Mouse (Mus musculus): ENCODE results near the gene Gm11172.
A peak's percentile ranks its signal among the peaks of the same experiment; 100 is the strongest.

The Gm11172 gene

DNA sequence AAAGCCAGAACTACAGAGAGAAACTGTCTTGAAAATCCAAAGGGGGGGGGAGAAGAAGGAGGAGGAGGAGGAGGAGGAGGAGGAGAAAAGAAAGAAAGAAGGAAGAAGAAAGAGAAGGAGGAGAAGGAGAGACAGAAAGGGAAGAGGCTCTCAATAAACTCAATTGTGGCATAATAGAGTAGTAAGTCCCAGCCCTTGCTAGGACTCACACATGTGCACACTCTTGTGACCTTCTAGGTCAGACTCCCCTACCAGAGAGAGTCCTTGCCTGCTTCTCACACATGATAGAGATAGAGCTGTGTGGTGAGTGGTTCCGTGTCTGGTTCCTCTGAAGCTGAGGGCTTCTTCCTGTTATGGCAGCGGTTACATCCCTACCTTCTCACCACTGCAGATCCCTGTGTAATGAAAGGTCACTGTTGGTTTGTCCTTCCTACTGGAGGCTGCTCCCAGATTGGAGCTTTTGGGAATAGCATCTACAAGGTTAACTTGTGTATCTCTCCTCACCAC lies at the start of gene Gm11172:
TSS of gene Gm11172 (plus strand) at position 51 of the 507 bp plus-strand sequence.
- no peak for DNase-seq (ENCODE audit: extremely low spot score)

- DNase-seq (ENCODE audit: extremely low spot score) = no peak
Measured at GRCm38 (mm10) chr16:10763540-10764264, 49.0 kb upstream of the Gm11172 start.

- DNase-seq (ENCODE audit: extremely low spot score) = no peak
Measured at GRCm38 (mm10) chr16:10764323-10764722, 48.4 kb upstream of the Gm11172 start.

- peak; percentile 72 for DNase-seq (ENCODE audit: extremely low spot score)
Measured at GRCm38 (mm10) chr16:10767158-10767557, 45.6 kb upstream of the Gm11172 start.

DNA sequence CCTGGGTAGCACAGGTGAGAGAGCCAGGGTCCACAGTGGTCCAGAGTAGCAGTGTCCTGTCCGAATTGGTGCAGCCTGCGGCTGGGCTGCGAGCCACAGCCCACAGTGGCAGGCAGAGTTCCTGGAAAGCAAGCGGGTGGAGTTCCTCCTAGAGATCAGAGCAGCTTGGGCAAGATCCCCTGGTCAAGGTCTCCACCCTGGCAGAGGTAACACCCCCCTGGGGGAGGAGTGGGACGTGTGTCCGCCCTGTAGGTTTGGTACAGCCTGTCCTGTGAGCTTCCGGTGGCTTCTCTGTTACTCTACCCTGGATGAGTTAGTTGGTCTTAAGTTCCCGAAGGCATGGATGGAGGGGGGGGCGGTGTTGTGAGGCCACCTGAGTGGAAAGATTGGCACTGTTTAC lies 43.9 kb upstream of the Gm11172 start:
- no peak for DNase-seq (ENCODE audit: extremely low spot score)

DNA sequence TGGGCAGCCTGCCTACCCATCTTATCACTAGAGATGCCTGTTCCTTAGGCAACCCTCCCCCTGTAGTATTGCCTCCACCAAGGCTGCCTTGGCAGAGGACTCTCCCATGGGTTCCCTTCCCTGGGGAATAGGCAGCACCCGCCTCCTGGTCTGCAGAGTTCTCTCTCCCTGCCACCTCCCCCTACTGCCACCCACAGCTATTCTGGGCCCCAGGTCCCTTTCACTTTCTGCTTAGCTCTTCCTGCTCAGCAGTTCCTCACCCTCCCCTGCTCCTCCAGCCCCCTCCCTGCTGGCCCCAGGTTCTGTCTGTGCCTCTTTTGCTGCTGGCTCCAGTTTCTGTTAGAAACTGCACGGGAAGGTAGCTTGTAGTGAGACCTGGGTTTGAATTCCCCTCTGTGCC lies 43.1 kb upstream of the Gm11172 start:
- no peak for DNase-seq (ENCODE audit: extremely low spot score)

- no peak for DNase-seq (ENCODE audit: extremely low spot score)
Measured at GRCm38 (mm10) chr16:10770531-10771325, 42.0 kb upstream of the Gm11172 start.

DNA sequence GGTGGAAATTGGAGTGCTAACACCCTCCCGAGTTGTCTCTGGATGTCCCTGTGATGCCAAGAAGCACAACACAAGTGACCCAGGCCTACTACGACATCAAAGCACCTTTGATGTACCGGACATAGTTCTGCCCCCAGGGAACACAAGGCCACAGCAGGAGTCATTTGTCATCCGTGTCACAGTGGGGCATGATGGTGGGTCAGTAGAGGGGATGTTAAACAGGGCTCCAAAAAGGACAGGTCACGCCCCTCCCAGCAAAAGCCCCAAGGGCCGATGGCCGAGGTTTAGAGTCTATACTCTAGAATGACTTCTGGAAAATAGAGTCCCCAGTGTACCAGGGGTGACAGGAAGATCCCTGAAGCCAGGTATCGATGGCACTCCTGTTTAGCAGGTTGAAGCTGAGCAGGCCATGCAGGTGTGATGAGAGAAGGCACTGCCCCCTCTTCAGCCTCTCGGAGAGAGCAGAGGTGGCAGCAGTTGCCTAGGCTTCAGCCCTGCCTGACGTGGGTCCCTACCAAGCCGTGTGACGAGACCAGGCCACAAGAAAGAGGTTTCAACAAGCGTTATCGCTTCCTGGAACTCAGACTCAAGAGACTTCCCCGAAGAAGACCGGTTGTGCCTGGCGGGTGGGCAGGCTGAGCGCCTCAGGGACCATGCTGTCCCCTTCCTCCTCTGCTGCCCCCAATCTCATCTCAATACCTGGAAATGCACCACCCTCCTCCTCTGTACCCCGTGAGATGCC lies 40.8 kb upstream of the Gm11172 start:
- DNase-seq (ENCODE audit: extremely low spot score) = no peak

- no peak for DNase-seq (ENCODE audit: extremely low spot score)
Measured at GRCm38 (mm10) chr16:10773543-10773942, 39.2 kb upstream of the Gm11172 start.

- no peak for DNase-seq (ENCODE audit: extremely low spot score)
Measured at GRCm38 (mm10) chr16:10774726-10775125, 38.0 kb upstream of the Gm11172 start.

GRCm38 (mm10) chr16:10776322-10776721 lies 36.4 kb upstream of the Gm11172 start:
- DNase-seq (ENCODE audit: extremely low spot score) = no peak

- DNase-seq (ENCODE audit: extremely low spot score) = no peak
Measured at GRCm38 (mm10) chr16:10777579-10778160, 35.0 kb upstream of the Gm11172 start.

GRCm38 (mm10) chr16:10780631-10781120 lies 32.0 kb upstream of the Gm11172 start:
- DNase-seq (ENCODE audit: extremely low spot score) = no peak

DNA sequence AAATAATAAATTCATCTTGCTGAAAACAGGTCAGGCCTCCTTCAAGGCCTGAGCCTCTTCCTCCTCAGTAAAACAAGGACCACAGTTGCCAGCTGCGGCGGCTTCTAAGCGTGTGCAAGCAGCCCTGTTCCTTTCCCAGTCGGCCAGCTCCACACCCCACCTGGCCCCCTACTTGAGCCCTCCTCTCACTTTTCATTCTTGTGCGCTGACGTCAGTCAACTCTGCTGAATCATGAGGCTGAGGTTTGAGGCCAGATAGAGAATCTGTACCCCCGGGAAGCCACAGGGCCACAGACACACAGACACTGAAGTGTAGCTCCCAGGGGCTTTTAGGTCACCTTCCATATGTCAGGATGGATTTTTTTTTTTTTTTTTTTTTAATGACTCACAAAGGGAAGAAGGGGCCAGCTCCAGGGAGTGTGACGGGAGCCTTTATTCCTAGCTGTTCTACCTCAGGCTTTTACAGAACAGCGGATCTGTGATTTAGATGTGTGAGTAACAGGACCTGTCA lies 30.8 kb upstream of the Gm11172 start:
- DNase-seq (ENCODE audit: extremely low spot score) = no peak

DNA sequence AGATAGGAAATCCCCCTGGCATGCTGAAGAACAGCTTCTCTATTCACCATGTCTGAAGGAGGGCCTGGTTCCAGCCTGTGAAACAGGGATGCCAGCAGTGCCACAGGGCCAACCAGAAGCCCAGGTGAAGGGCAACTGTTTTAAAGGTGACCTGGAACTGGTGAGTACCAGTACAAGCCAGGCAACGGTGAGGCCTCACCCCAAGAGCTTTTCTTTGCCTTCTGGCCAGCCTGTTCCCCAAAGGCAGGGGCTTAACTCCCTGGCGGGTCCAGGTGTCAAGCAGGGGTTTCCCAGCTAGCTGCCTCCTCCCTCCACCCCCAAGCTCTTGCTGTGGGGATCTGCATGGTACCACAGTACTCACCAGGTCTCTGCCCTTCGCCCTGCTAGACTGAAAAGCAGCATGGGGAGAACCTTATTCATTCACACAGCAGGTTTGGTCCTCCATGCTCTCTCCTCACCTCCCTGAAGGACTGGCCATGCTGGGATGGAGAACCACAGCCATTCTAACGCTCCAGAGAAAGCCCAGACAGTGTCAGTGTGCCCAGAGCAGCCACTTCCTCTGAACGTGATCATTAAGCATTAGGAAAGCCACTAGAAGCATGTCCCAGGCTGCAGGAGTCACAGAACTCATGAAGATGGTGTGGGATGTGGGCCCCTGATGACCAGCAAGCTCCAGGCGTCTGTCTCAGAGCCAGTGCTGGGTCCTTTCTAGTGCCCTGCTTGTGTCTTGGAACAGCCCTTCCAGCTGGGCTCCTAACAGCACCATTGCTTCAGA lies 30.2 kb upstream of the Gm11172 start:
- DNase-seq (ENCODE audit: extremely low spot score) = no peak

GRCm38 (mm10) chr16:10783152-10783434 lies 29.6 kb upstream of the Gm11172 start:
- DNase-seq (ENCODE audit: extremely low spot score) = no peak

- DNase-seq (ENCODE audit: extremely low spot score) = no peak
Measured at GRCm38 (mm10) chr16:10783451-10783850, 29.3 kb upstream of the Gm11172 start.

GRCm38 (mm10) chr16:10783883-10784792 lies 28.6 kb upstream of the Gm11172 start:
- no peak for DNase-seq (ENCODE audit: extremely low spot score)

DNA sequence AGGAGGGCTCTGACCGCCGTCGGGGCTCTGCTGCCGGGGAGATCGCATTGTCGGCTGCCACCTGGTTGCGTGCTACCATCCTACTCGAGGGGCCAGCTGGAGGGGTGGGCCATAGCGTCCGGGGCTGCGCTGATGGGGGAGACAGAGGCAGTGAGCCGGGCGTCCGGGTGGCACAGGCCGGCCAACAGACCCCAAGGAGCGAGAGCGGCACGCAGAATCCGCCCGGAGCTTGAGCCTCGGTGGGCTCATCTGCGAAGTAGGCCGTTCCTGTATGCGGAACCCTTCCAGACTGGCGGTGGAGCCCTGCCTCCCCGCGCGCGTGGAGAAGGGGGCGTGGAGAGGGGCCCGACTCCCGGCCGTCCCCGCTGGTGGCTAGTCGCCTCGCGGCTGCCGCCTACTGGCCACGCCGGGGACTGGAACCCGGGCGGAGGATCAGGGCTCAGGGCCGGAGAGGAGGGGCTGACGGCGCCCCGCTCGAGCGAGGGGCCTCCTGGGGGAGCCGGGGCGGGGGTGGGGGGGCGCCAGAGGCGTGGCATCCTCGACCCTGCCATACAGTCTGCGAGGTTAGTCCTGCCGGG lies 27.8 kb upstream of the Gm11172 start:
- peak; percentile 97 for DNase-seq (ENCODE audit: extremely low spot score)

Measured in embryo, embryonic 9.5 days (tissue).